ENCODE assay signal across 12 mouse cellular contexts in the genomic region with DNA sequence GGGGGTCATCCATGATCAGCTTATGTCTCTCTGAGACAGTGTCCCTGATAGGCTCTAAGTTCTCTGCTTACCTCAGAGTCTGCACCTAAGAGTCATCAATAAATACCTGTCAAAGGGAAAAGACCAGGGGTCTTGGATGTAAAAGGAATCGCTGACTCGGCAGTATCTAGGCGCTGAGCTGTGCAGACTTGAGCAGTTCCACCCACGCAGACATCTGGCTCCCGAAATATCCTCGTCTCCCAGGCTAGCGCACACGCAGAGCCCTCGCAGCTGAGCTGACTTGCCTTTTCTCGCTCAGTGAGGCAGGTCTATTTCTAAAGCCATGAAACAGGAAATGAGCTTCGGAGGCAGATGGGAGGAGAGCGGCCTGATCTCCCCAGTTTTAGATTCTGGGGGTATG.
DNase-seq lines count a peak whose midpoint lies in the region; ATAC-seq lines count a peak whose summit lies in the region.
"Had no signal": no experiment of that assay in that cellular context is flagged by ENCODE, and none has a peak within 500 bp of the region (broad histone marks: within the 10 kb centered on the region; RNA-seq: fewer than 3 reads in every experiment).

No protein-coding gene starts in this region.

- DNase-seq in forebrain, embryonic 14.5 days (ENCODE audit: low spot score), result peak; percentile 50
- DNase-seq in forebrain, embryonic 10.5 days (ENCODE audit: extremely low spot score, low spot score), result no peak
- peak; percentile 72 for DNase-seq in left cerebral cortex, adult 11 months (ENCODE audit: low spot score)
- no peak for DNase-seq in left cerebral cortex, postnatal 4 days
- peak; percentile 15 to 21 for DNase-seq in layer of hippocampus, postnatal 36 days
- DNase-seq in right cerebral cortex, postnatal 25 days, result peak; percentile 60
- DNase-seq in spleen, adult 12 weeks (ENCODE audit: low spot score), result no peak
- DNase-seq in lung, adult 18-20 months, result no peak
- DNase-seq: adrenal gland, postnatal 14 days; liver had no signal

- no peaks in the 10 kb centered on the region for H3K9me3 ChIP-seq in forebrain, embryonic 14.5 days (replicated peaks; ENCODE audit: control insufficient read depth, low read length)
- no peaks in the 10 kb centered on the region for H3K9me3 ChIP-seq in forebrain, embryonic 10.5 days
- H3K9me3 ChIP-seq: heart, embryonic 10.5 days had no signal

- intact Hi-C loops in left cerebral cortex, postnatal 4 days (cut with DNase I), result no loop called here

- no peaks in the 10 kb centered on the region for H3K36me3 ChIP-seq in forebrain, embryonic 14.5 days (ENCODE audit: control insufficient read depth, insufficient read depth, low read length)
- H3K36me3 ChIP-seq in forebrain, embryonic 10.5 days (replicated peaks), result no peaks in the 10 kb centered on the region
- H3K36me3 ChIP-seq: heart, embryonic 10.5 days had no signal

- H3K4me2 ChIP-seq in forebrain, embryonic 14.5 days (ENCODE audit: low read length), result no peak overlapping the region

- H3K4me3 ChIP-seq in forebrain, embryonic 14.5 days (ENCODE audit: low read depth, low read length), result no peak overlapping the region
- H3K4me3 ChIP-seq in forebrain, embryonic 10.5 days, result no peak overlapping the region
- H3K4me3 ChIP-seq: erythroblast, embryonic 14.5 days; heart, embryonic 10.5 days had no signal

- H3K27ac ChIP-seq in forebrain, embryonic 14.5 days (ENCODE audit: low read depth, low read length), result no peak overlapping the region
- H3K27ac ChIP-seq in forebrain, embryonic 10.5 days, result no peak overlapping the region
- H3K27ac ChIP-seq: heart, embryonic 10.5 days had no signal

- no peaks in the 10 kb centered on the region for H3K27me3 ChIP-seq in forebrain, embryonic 14.5 days (replicated peaks; ENCODE audit: control insufficient read depth, insufficient read depth, low read length)
- H3K27me3 ChIP-seq in forebrain, embryonic 10.5 days (ENCODE audit: poor library complexity, severe bottlenecking), result no peaks in the 10 kb centered on the region

- 0 out of 2 replicates have a peak, but pooled peaks cover under 1% of the 10 kb centered on the region for H3K4me1 ChIP-seq in forebrain, embryonic 14.5 days (ENCODE audit: control insufficient read depth, insufficient read depth, low read length)
- peaks cover 12% of the 10 kb centered on the region for H3K4me1 ChIP-seq in forebrain, embryonic 10.5 days

- ATAC-seq in forebrain, embryonic 14.5 days, result no peak

- WGBS in forebrain, embryonic 14.5 days, result 83% methylated on average over 12 of the region's 12 CpGs
- WGBS in forebrain, embryonic 10.5 days, result 88% methylated on average over 12 of the region's 12 CpGs

- no peak overlapping the region for H3K9ac ChIP-seq in forebrain, embryonic 14.5 days (ENCODE audit: low read length)

Comparison
In these comparisons a context has a peak if more than half of its experiments do, and no peak if none do; other contexts are left out.
1. DNase-seq: peak in forebrain, embryonic 14.5 days (single experiment), left cerebral cortex, adult 11 months (single experiment), layer of hippocampus, postnatal 36 days (2 of 2) and right cerebral cortex, postnatal 25 days (single experiment); none in forebrain, embryonic 10.5 days (single experiment), left cerebral cortex, postnatal 4 days (single experiment), spleen, adult 12 weeks (single experiment) and lung, adult 18-20 months (0 of 2).